Mouse (Mus musculus): ENCODE data around the gene Spty2d1. TPM values are rescaled to one million over a fixed set of nuclear protein-coding genes. Genes with fewer than 3 reads are reported as not detected.

The Spty2d1 gene
- polyA plus RNA-seq, 1 experiment from 2014 or later = 13.1 TPM

- Histone ChIP-seq H3K9me3 (ENCODE audit: low read length) (no peaks in the 10 kb centered on the region), H3K9ac (replicated peaks; ENCODE audit: low read depth) (peak overlapping the region; percentile 74; the same call in 1 of the 2 replicates), H3K4me2 (replicated peaks; ENCODE audit: low read depth, low read length) (peak overlapping the region; percentile 91), H3K4me1 (ENCODE audit: insufficient read depth, low read depth, low read length) (peaks cover 16% of the 10 kb centered on the region), H3K36me3 (ENCODE audit: insufficient read depth, low read length) (no peaks in the 10 kb centered on the region), H3K27ac (ENCODE audit: low read length) (peak overlapping the region; percentile 95), H3K4me3 (ENCODE audit: low read depth, low read length) (peak overlapping the region; percentile 80; the same call in 1 of the 2 replicates), H3K27me3 (replicated peaks; ENCODE audit: insufficient read depth, low read length) (no peaks in the 10 kb centered on the region)
- TF ChIP-seq EP300 (IDR thresholded peaks at IDR 0.05) (0 out of 2 replicates have a peak, but pooled peaks have one; percentile 39), CTCF (IDR thresholded peaks at IDR 0.05) (no peak)
- 8% methylated on average over 2 of the region's 2 CpGs for WGBS
- ATAC-seq (peak; percentile 25), DNase-seq (ENCODE audit: low spot score) (peak; percentile 85)
These were observed 43.4 kb upstream of the Spty2d1 start for GRCm38 (mm10) chr7:47051404-47052151.

GRCm38 (mm10) chr7:47050766-47051165 lies 42.6 kb upstream of the Spty2d1 start:
- ATAC-seq (peak; percentile 65), DNase-seq (ENCODE audit: low spot score) (peak; percentile 73)
- Histone ChIP-seq H3K9me3 (ENCODE audit: low read length) (no peaks in the 10 kb centered on the region), H3K4me3 (ENCODE audit: low read depth, low read length) (peak overlapping the region; percentile 80), H3K27ac (ENCODE audit: low read length) (peak overlapping the region; percentile 95), H3K9ac (replicated peaks; ENCODE audit: low read depth) (peak overlapping the region; percentile 74), H3K36me3 (ENCODE audit: insufficient read depth, low read length) (no peaks in the 10 kb centered on the region), H3K4me2 (replicated peaks; ENCODE audit: low read depth, low read length) (peak overlapping the region; percentile 91), H3K27me3 (replicated peaks; ENCODE audit: insufficient read depth, low read length) (no peaks in the 10 kb centered on the region), H3K4me1 (ENCODE audit: insufficient read depth, low read depth, low read length) (peaks cover 16% of the 10 kb centered on the region)
- whole genome bisulfite sequencing = under 1% methylated on average over 26 of the region's 34 CpGs
- no peak for TF ChIP-seq EP300 (IDR thresholded peaks at IDR 0.05)
- no peak for TF ChIP-seq CTCF (IDR thresholded peaks at IDR 0.05)

GRCm38 (mm10) chr7:47050366-47050765 lies 42.2 kb upstream of the Spty2d1 start, which contains the start of gene Tmem86a:
Gene Tmem86a, plus strand, starts transcription at chr7:47050601.
- ATAC-seq = peak; percentile 98

GRCm38 (mm10) chr7:47042823-47043490 lies 34.7 kb upstream of the Spty2d1 start:
- H3K4me1 ChIP-seq (ENCODE audit: insufficient read depth, low read depth, low read length) = no peaks in the 10 kb centered on the region; the same call in 1 of the 2 replicates
- 32% methylated on average over 6 of the region's 6 CpGs for WGBS
- no peak overlapping the region for H3K4me2 ChIP-seq (replicated peaks; ENCODE audit: low read depth, low read length)
- H3K27me3 ChIP-seq (replicated peaks; ENCODE audit: insufficient read depth, low read length) = no peaks in the 10 kb centered on the region
- H3K27ac ChIP-seq (ENCODE audit: low read length) = peak overlapping the region; percentile 59; the same call in 1 of the 2 replicates
- DNase-seq (ENCODE audit: low spot score) (peak; percentile 61), ATAC-seq (peak; percentile 75)
- no peaks in the 10 kb centered on the region for H3K36me3 ChIP-seq (ENCODE audit: insufficient read depth, low read length)
- TF ChIP-seq EP300 (IDR thresholded peaks at IDR 0.05) (no peak), CTCF (IDR thresholded peaks at IDR 0.05) (no peak)
- no peaks in the 10 kb centered on the region for H3K9me3 ChIP-seq (ENCODE audit: low read length)
- no peak overlapping the region for H3K9ac ChIP-seq (replicated peaks; ENCODE audit: low read depth)
- no peak overlapping the region for H3K4me3 ChIP-seq (ENCODE audit: low read depth, low read length)

More at GRCm38 (mm10) chr7:47050366-47050765, 42.2 kb upstream of the Spty2d1 start, which contains the start of gene Tmem86a:
- peaks cover 16% of the 10 kb centered on the region for H3K4me1 ChIP-seq (ENCODE audit: insufficient read depth, low read depth, low read length)
- peak within 1 kb of the TSS; percentile 91 for H3K4me2 ChIP-seq (replicated peaks; ENCODE audit: low read depth, low read length)
- peak within 1 kb of the TSS; percentile 74 for H3K9ac ChIP-seq (replicated peaks; ENCODE audit: low read depth)
- H3K36me3 ChIP-seq (ENCODE audit: insufficient read depth, low read length) = no peaks in the 10 kb centered on the region
- peak within 1 kb of the TSS; percentile 95 for H3K27ac ChIP-seq (ENCODE audit: low read length)
- peak; percentile 97 for DNase-seq (ENCODE audit: low spot score)
- WGBS = under 1% methylated on average over 33 of the region's 33 CpGs
- peak within 1 kb of the TSS; percentile 80 for H3K4me3 ChIP-seq (ENCODE audit: low read depth, low read length)
- TF ChIP-seq EP300 (IDR thresholded peaks at IDR 0.05) (no peak), CTCF (IDR thresholded peaks at IDR 0.05) (0 out of 2 replicates have a peak, but pooled peaks have one; percentile 3)
- no peaks in the 10 kb centered on the region for H3K27me3 ChIP-seq (replicated peaks; ENCODE audit: insufficient read depth, low read length)
- H3K9me3 ChIP-seq (ENCODE audit: low read length) = no peaks in the 10 kb centered on the region

- no peaks in the 10 kb centered on the region for H3K27me3 ChIP-seq (replicated peaks; ENCODE audit: insufficient read depth, low read length)
- H3K4me1 ChIP-seq (ENCODE audit: insufficient read depth, low read depth, low read length) = no peaks in the 10 kb centered on the region; the same call in 1 of the 2 replicates
- TF ChIP-seq EP300 (IDR thresholded peaks at IDR 0.05) = no peak
- 77% methylated on average over 4 of the region's 4 CpGs for WGBS
- H3K4me2 ChIP-seq (replicated peaks; ENCODE audit: low read depth, low read length) = no peak overlapping the region
- no peaks in the 10 kb centered on the region for H3K9me3 ChIP-seq (ENCODE audit: low read length)
- DNase-seq (ENCODE audit: low spot score) = no peak
- ATAC-seq = no peak
- no peak overlapping the region for H3K9ac ChIP-seq (replicated peaks; ENCODE audit: low read depth)
- H3K4me3 ChIP-seq (ENCODE audit: low read depth, low read length) = no peak overlapping the region
- H3K36me3 ChIP-seq (ENCODE audit: insufficient read depth, low read length) = no peaks in the 10 kb centered on the region
- no peak overlapping the region for H3K27ac ChIP-seq (ENCODE audit: low read length)
These were observed 33.9 kb upstream of the Spty2d1 start for GRCm38 (mm10) chr7:47042121-47042520.

GRCm38 (mm10) chr7:47041706-47042105 lies 33.5 kb upstream of the Spty2d1 start:
- Histone ChIP-seq H3K4me2 (replicated peaks; ENCODE audit: low read depth, low read length) (no peak overlapping the region), H3K9ac (replicated peaks; ENCODE audit: low read depth) (no peak overlapping the region), H3K27me3 (replicated peaks; ENCODE audit: insufficient read depth, low read length) (no peaks in the 10 kb centered on the region), H3K36me3 (ENCODE audit: insufficient read depth, low read length) (no peaks in the 10 kb centered on the region), H3K9me3 (ENCODE audit: low read length) (no peaks in the 10 kb centered on the region), H3K4me3 (ENCODE audit: low read depth, low read length) (no peak overlapping the region), H3K27ac (ENCODE audit: low read length) (no peak overlapping the region), H3K4me1 (ENCODE audit: insufficient read depth, low read depth, low read length) (no peaks in the 10 kb centered on the region; the same call in 1 of the 2 replicates)
- DNase-seq (ENCODE audit: low spot score) (no peak), ATAC-seq (no peak)
- 80% methylated on average over 3 of the region's 3 CpGs for WGBS
- TF ChIP-seq CTCF (IDR thresholded peaks at IDR 0.05) (no peak), EP300 (IDR thresholded peaks at IDR 0.05) (no peak)

Data from lung, postnatal 0 days (tissue).